Mouse (Mus musculus) lung, embryonic 15.5 days (tissue): ENCODE measurements at regions not wholly inside any gene's neighbourhood (a gene's known extent, or its start where the extent isn't known, plus 50 kb on each side); places are given as distances from the start of the nearest gene placed in this dataset.

ENCODE experiments used
- ATAC-seq: fragments of 200-750 bp; cut with Nextera tagmentation; 2 replicates; pipeline ENCODE4 v1.8.0; 2017; ENCODE audit warnings: moderate number of reproducible peaks, borderline replicate concordance; ENCODE audit not compliant: low FRiP score, low TSS enrichment; ENCODE audit errors: extremely low read depth
- H3K27ac ChIP-seq: fragments of 300-500 bp; sonication (generic); 2 replicates; pipeline ENCODE4 v1.5.1; 2015; ENCODE audit warnings: moderate library complexity, mild to moderate bottlenecking, inconsistent platforms
- H3K27me3 ChIP-seq: fragments of 300-500 bp; sonication (generic); 2 replicates; pipeline ENCODE4 v1.6.1; 2015; ENCODE audit warnings: inconsistent platforms
- H3K36me3 ChIP-seq: fragments of 300-500 bp; sonication (generic); 2 replicates; pipeline ENCODE4 v1.6.1; 2015; ENCODE audit warnings: inconsistent platforms
- H3K4me1 ChIP-seq: fragments of 300-500 bp; sonication (generic); 2 replicates; pipeline ENCODE4 v1.6.1; 2015; ENCODE audit warnings: inconsistent platforms
- H3K4me2 ChIP-seq: fragments of 300-500 bp; sonication (generic); 2 replicates; pipeline ENCODE4 v1.6.1; 2015; ENCODE audit warnings: inconsistent platforms, mild to moderate bottlenecking, moderate library complexity
- H3K4me3 ChIP-seq: fragments of 300-500 bp; sonication (generic); 2 replicates; pipeline ENCODE4 v1.5.1; 2015; ENCODE audit warnings: mild to moderate bottlenecking, inconsistent platforms
- H3K9ac ChIP-seq: fragments of 300-500 bp; sonication (generic); 2 replicates; pipeline ENCODE4 v1.6.1; 2015; ENCODE audit warnings: inconsistent platforms
- H3K9me3 ChIP-seq: fragments of 300-500 bp; sonication (generic); 2 replicates; pipeline ENCODE4 v1.6.1; 2016; ENCODE audit warnings: inconsistent platforms
- WGBS: fragments of 180-500 bp; shearing (Covaris S2); methylation state at CpG from one replicate; pipeline ENCODE4 v1.1.7; 2015; 5-methylcytosine and 5-hydroxymethylcytosine counted together

DNA sequence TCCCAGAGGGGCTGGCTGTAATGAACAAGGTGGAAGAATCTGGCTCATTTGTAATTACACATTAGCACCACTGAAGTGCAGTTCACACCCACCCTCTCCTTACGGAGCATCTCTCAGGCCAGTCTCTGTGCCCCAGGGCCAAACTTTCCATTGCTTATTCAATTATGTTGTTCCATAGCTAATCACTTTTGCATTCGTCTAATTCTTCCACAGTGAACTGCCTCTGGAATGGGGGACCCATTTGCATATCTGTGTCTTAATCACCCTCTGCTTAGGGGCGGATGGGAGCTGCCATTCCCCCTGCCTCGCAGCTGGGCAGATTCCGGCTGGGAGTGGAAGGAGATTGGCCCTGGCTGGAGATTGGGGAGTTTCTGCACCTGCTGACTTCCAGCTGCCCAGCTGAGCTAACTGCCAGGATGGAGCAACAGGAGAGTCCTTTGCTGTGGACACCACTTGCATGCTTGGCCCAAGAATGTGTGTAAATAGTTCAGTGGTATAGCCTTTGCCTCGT is 337.2 kb downstream of the Foxo1 start:
- Histone ChIP-seq H3K27me3 (no peaks in the 10 kb centered on the region), H3K36me3 (no peaks in the 10 kb centered on the region), H3K4me3 (no peak overlapping the region), H3K27ac (no peak overlapping the region), H3K4me2 (no peak overlapping the region), H3K4me1 (peaks cover 4% of the 10 kb centered on the region; the same call in 1 of the 2 replicates), H3K9ac (no peak overlapping the region), H3K9me3 (no peaks in the 10 kb centered on the region; the same call in 1 of the 2 replicates)
- no peak for ATAC-seq
- WGBS = 65% methylated on average over 6 of the region's 6 CpGs

GRCm38 (mm10) chr3:52603244-52603704 is 335.1 kb downstream of the Foxo1 start:
- H3K9ac ChIP-seq = no peak overlapping the region
- H3K9me3 ChIP-seq = no peaks in the 10 kb centered on the region; the same call in 1 of the 2 replicates
- H3K4me1 ChIP-seq = peaks cover 4% of the 10 kb centered on the region; the same call in 1 of the 2 replicates
- no peaks in the 10 kb centered on the region for H3K27me3 ChIP-seq
- H3K36me3 ChIP-seq = no peaks in the 10 kb centered on the region
- H3K27ac ChIP-seq = no peak overlapping the region
- WGBS = 55% methylated on average over 8 of the region's 8 CpGs
- ATAC-seq = peak; percentile 69; the same call in 1 of the 2 replicates
- no peak overlapping the region for H3K4me2 ChIP-seq
- no peak overlapping the region for H3K4me3 ChIP-seq

GRCm38 (mm10) chr3:52601011-52601745 is 333.0 kb downstream of the Foxo1 start:
- ATAC-seq = no peak
- no peak overlapping the region for H3K27ac ChIP-seq

DNA sequence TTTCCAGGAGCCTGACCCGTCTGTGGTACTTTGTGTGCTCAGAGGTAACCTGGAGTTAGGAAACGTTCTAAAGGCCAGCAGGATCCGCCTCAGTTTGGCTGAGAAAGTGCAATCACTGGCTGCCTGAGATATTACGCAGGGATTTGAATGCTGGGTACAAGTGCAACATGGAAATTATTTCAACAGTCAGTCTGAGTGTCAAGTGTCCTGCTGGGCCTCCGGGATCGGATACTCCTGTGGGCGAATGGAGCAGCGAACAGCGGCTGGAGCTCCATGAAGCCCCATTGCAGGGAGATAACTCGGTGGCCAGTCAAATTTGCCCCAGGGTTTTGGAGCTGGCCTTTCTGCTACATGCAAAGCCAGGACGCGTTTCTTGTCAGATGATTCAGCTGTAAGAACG is 332.4 kb downstream of the Foxo1 start:
- H3K9ac ChIP-seq = no peak overlapping the region
- H3K4me2 ChIP-seq = no peak overlapping the region
- peaks cover 4% of the 10 kb centered on the region; the same call in 1 of the 2 replicates for H3K4me1 ChIP-seq
- no peak overlapping the region for H3K4me3 ChIP-seq
- H3K27me3 ChIP-seq = no peaks in the 10 kb centered on the region
- ATAC-seq = no peak
- no peaks in the 10 kb centered on the region for H3K36me3 ChIP-seq
- H3K27ac ChIP-seq = no peak overlapping the region
- no peaks in the 10 kb centered on the region for H3K9me3 ChIP-seq
- WGBS = 82% methylated on average over 13 of the region's 13 CpGs

More at GRCm38 (mm10) chr3:52601011-52601745, 333.0 kb downstream of the Foxo1 start:
- H3K9ac ChIP-seq = no peak overlapping the region
- H3K4me3 ChIP-seq = no peak overlapping the region
- peaks cover 4% of the 10 kb centered on the region; the same call in 1 of the 2 replicates for H3K4me1 ChIP-seq
- no peaks in the 10 kb centered on the region for H3K9me3 ChIP-seq
- WGBS = 79% methylated on average over 21 of the region's 21 CpGs
- H3K36me3 ChIP-seq = no peaks in the 10 kb centered on the region
- no peaks in the 10 kb centered on the region for H3K27me3 ChIP-seq
- no peak overlapping the region for H3K4me2 ChIP-seq

GRCm38 (mm10) chr3:52600146-52600545 is 332.0 kb downstream of the Foxo1 start:
- peaks cover 4% of the 10 kb centered on the region; the same call in 1 of the 2 replicates for H3K4me1 ChIP-seq
- H3K27ac ChIP-seq = no peak overlapping the region
- H3K4me3 ChIP-seq = no peak overlapping the region
- no peak overlapping the region for H3K4me2 ChIP-seq
- no peak overlapping the region for H3K9ac ChIP-seq
- no peak for ATAC-seq
- H3K27me3 ChIP-seq = no peaks in the 10 kb centered on the region
- WGBS = 85% methylated on average over 4 of the region's 4 CpGs
- H3K9me3 ChIP-seq = no peaks in the 10 kb centered on the region
- H3K36me3 ChIP-seq = no peaks in the 10 kb centered on the region

GRCm38 (mm10) chr3:52586418-52586817 is 318.3 kb downstream of the Foxo1 start:
- ATAC-seq = no peak
- 76% methylated on average over 4 of the region's 4 CpGs for WGBS
- no peak overlapping the region for H3K4me2 ChIP-seq
- H3K4me1 ChIP-seq = no peaks in the 10 kb centered on the region
- no peaks in the 10 kb centered on the region for H3K27me3 ChIP-seq
- H3K9ac ChIP-seq = no peak overlapping the region
- H3K4me3 ChIP-seq = no peak overlapping the region
- H3K36me3 ChIP-seq = no peaks in the 10 kb centered on the region
- H3K27ac ChIP-seq = no peak overlapping the region
- no peaks in the 10 kb centered on the region for H3K9me3 ChIP-seq

DNA sequence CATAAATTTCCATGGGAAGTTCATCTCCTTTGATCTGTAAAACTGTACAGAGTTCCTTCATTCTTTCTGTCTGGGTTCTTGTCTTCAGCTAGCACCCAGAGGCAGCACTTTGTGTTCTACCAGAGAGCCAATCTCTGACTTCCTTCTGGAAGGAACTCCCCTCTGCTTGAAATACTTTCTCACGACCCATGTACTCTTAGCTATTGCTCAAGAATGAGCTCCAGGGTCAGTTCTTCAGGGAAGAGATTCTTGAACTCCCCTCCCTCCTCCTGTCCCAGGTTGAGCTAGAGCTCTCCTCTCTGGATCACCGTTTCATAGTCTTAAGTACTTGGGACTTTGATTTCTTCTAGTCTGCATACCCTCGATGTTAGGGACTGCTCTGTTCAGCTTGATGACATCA is 311.8 kb downstream of the Foxo1 start:
- Histone ChIP-seq H3K9ac (no peak overlapping the region), H3K4me3 (no peak overlapping the region), H3K4me1 (no peaks in the 10 kb centered on the region), H3K27me3 (no peaks in the 10 kb centered on the region), H3K4me2 (no peak overlapping the region), H3K36me3 (no peaks in the 10 kb centered on the region), H3K9me3 (no peaks in the 10 kb centered on the region), H3K27ac (no peak overlapping the region)
- WGBS = 61% methylated on average over 3 of the region's 3 CpGs
- ATAC-seq = no peak

- Histone ChIP-seq H3K36me3 (no peaks in the 10 kb centered on the region), H3K27me3 (no peaks in the 10 kb centered on the region), H3K27ac (no peak overlapping the region), H3K4me1 (no peaks in the 10 kb centered on the region), H3K9me3 (no peaks in the 10 kb centered on the region), H3K4me2 (no peak overlapping the region), H3K9ac (no peak overlapping the region), H3K4me3 (no peak overlapping the region)
- 89% methylated on average over 3 of the region's 3 CpGs for WGBS
- no peak for ATAC-seq
These were observed 311.0 kb downstream of the Foxo1 start for GRCm38 (mm10) chr3:52579096-52579495.

GRCm38 (mm10) chr3:52576703-52577244 is 308.6 kb downstream of the Foxo1 start:
- ATAC-seq = no peak
- 59% methylated on average over 6 of the region's 6 CpGs for WGBS
- H3K4me3 ChIP-seq = no peak overlapping the region
- no peak overlapping the region for H3K27ac ChIP-seq
- H3K36me3 ChIP-seq = no peaks in the 10 kb centered on the region
- no peaks in the 10 kb centered on the region for H3K27me3 ChIP-seq
- H3K9ac ChIP-seq = no peak overlapping the region
- no peaks in the 10 kb centered on the region for H3K9me3 ChIP-seq
- no peaks in the 10 kb centered on the region for H3K4me1 ChIP-seq
- H3K4me2 ChIP-seq = no peak overlapping the region

GRCm38 (mm10) chr3:52575237-52575798 is 307.2 kb downstream of the Foxo1 start:
- Histone ChIP-seq H3K9me3 (no peaks in the 10 kb centered on the region), H3K4me2 (no peak overlapping the region), H3K36me3 (no peaks in the 10 kb centered on the region), H3K4me1 (no peaks in the 10 kb centered on the region), H3K4me3 (no peak overlapping the region), H3K27ac (no peak overlapping the region), H3K27me3 (no peaks in the 10 kb centered on the region), H3K9ac (no peak overlapping the region)
- no peak for ATAC-seq
- WGBS = 86% methylated on average over 8 of the region's 8 CpGs

DNA sequence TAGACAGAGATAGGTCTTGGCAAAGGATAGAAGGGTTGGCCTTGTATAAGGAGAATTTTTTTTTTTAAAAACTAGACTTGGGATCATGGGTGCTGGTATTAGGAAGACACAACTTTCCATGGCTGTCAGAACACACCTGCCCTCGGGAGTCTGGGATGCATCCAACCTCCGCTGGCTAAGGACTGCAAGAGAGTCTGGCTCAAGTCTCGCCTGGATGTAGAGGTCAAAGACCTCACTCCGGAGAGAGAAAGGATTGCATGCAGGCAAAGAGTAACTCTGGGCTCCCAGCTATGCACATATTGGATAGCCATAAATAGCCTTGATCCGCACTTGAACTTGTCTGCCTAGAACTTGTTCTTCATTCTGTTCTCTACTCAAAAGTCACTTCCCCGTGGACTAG is 306.2 kb downstream of the Foxo1 start:
- H3K9ac ChIP-seq = no peak overlapping the region
- H3K36me3 ChIP-seq = no peaks in the 10 kb centered on the region
- H3K4me2 ChIP-seq = no peak overlapping the region
- no peaks in the 10 kb centered on the region for H3K27me3 ChIP-seq
- WGBS = 73% methylated on average over 6 of the region's 6 CpGs
- H3K4me1 ChIP-seq = no peaks in the 10 kb centered on the region
- no peaks in the 10 kb centered on the region for H3K9me3 ChIP-seq
- H3K27ac ChIP-seq = no peak overlapping the region
- no peak overlapping the region for H3K4me3 ChIP-seq
- ATAC-seq = no peak

- Histone ChIP-seq H3K9me3 (no peaks in the 10 kb centered on the region), H3K9ac (no peak overlapping the region), H3K4me1 (no peaks in the 10 kb centered on the region), H3K36me3 (no peaks in the 10 kb centered on the region), H3K4me3 (no peak overlapping the region), H3K27ac (no peak overlapping the region), H3K4me2 (no peak overlapping the region), H3K27me3 (no peaks in the 10 kb centered on the region)
- 76% methylated on average over 6 of the region's 6 CpGs for WGBS
- no peak for ATAC-seq
These were observed 305.7 kb downstream of the Foxo1 start for GRCm38 (mm10) chr3:52573806-52574205.
